Mouse (Mus musculus): ENCODE measurements around the gene Twistnb. TPM values are rescaled to one million over a fixed set of nuclear protein-coding genes. Genes with fewer than 3 reads are reported as not detected.

Gene Twistnb
- 30.5 and 32.1 TPM in 2 replicates for polyA plus RNA-seq (2011; ENCODE audit: insufficient read depth, insufficient read length, low read depth, missing spikeins)

DNA sequence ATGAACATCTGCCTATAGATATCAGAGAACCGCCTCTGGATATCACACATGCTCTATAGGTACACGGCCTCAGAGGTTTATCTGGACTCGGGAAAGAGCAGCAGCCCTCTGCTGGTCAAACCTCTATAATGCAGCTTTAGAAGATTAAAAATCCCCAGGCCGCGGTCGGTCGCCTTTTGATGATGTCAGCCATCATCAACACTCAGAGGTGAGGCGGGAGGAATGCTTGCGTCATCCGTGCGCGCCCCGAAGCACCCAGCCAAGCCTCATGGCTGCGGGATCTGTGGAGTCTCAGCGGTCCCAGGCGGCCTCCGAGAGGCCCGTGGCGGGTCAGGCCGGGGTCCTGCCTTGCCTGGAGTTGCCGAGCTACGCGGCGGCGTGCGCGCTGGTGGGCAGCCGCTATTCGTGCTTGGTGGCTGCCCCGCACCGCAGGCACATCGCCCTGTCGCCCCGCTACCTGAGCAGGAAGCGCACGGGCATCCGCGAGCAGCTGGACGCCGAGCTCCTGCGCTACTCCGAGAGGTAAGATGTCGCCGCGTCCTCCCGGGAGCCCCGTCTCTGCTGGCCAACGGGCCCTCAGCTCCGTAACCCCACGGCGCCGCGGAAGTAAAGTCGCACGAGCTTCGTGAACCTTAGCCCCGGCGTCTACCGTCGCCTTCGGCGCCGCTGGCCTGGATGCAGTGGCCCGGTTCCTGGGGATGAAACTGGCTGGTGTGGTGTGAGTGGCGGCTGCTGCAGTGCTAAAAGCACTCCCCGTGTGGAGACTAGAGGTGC lies at the start of gene Twistnb:
Twistnb (plus strand) TSS at position 249 of the 774 bp plus-strand sequence.
- TF ChIP-seq EP300 (IDR thresholded peaks at IDR 0.05; ENCODE audit: insufficient read depth, low read depth, low read length) (no peak), POLR2A (IDR thresholded peaks at IDR 0.05; ENCODE audit: insufficient read depth, low read length) (no peak), CTCF (IDR thresholded peaks at IDR 0.05; ENCODE audit: low read depth, low read length) (peak; percentile 42)

DNA sequence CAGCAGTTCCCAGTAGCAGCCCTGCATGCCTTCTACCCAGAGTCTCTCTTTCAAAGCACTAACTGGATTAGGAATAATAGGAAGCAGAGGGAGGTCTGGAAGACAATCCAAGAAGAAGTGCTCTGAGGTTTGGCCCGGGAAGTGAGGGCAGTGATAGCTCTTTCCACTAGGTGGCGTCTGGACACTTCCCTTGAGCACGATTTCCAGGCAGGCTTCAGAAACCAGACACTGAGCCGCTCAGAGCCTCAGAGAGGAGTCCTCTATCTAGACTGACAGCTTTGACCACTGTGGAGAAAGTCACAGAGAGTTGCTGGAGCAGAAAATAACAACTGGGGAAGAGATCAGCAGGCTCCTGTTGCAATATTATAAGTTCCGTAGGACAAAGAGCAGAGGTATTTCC lies 40.6 kb upstream of the Twistnb start:
- Histone ChIP-seq H3K4me3 (ENCODE audit: low read depth, low read length) (no peak overlapping the region), H3K36me3 (ENCODE audit: control insufficient read depth, insufficient read depth, low read length, poor library complexity, severe bottlenecking) (no peaks in the 10 kb centered on the region), H3K4me1 (ENCODE audit: control insufficient read depth, insufficient read depth, low read length) (peaks cover 2% of the 10 kb centered on the region), H3K27ac (ENCODE audit: insufficient read depth, low read length) (no peak overlapping the region), H3K27me3 (ENCODE audit: control insufficient read depth, insufficient read depth, low read length, poor library complexity, severe bottlenecking) (no peaks in the 10 kb centered on the region), H3K9ac (ENCODE audit: low read depth, poor library complexity, severe bottlenecking) (no peak overlapping the region), H3K9me3 (replicated peaks; ENCODE audit: control insufficient read depth, insufficient read depth, low read length, poor library complexity, severe bottlenecking) (no peaks in the 10 kb centered on the region)
- peak; percentile 89 for TF ChIP-seq CTCF (IDR thresholded peaks at IDR 0.05; ENCODE audit: low read depth, low read length)
- TF ChIP-seq POLR2A (IDR thresholded peaks at IDR 0.05; ENCODE audit: insufficient read depth, low read length): no peak
- TF ChIP-seq EP300 (IDR thresholded peaks at IDR 0.05; ENCODE audit: insufficient read depth, low read depth, low read length): no peak

More for the DNA sequence above, at the start of gene Twistnb:
- peak within 1 kb of the TSS; percentile 91 for H3K9ac ChIP-seq (ENCODE audit: low read depth, poor library complexity, severe bottlenecking)
- H3K4me3 ChIP-seq (ENCODE audit: low read depth, low read length): peak within 1 kb of the TSS; percentile 79
- H3K27ac ChIP-seq (ENCODE audit: insufficient read depth, low read length): peak within 1 kb of the TSS; percentile 99
- H3K4me1 ChIP-seq (ENCODE audit: control insufficient read depth, insufficient read depth, low read length): peaks cover 4% of the 10 kb centered on the region
- H3K36me3 ChIP-seq (ENCODE audit: control insufficient read depth, insufficient read depth, low read length, poor library complexity, severe bottlenecking): peaks cover 3% of the 10 kb centered on the region; the same call in 1 of the 2 replicates
- H3K27me3 ChIP-seq (ENCODE audit: control insufficient read depth, insufficient read depth, low read length, poor library complexity, severe bottlenecking): no peaks in the 10 kb centered on the region
- no peaks in the 10 kb centered on the region for H3K9me3 ChIP-seq (replicated peaks; ENCODE audit: control insufficient read depth, insufficient read depth, low read length, poor library complexity, severe bottlenecking)

DNA sequence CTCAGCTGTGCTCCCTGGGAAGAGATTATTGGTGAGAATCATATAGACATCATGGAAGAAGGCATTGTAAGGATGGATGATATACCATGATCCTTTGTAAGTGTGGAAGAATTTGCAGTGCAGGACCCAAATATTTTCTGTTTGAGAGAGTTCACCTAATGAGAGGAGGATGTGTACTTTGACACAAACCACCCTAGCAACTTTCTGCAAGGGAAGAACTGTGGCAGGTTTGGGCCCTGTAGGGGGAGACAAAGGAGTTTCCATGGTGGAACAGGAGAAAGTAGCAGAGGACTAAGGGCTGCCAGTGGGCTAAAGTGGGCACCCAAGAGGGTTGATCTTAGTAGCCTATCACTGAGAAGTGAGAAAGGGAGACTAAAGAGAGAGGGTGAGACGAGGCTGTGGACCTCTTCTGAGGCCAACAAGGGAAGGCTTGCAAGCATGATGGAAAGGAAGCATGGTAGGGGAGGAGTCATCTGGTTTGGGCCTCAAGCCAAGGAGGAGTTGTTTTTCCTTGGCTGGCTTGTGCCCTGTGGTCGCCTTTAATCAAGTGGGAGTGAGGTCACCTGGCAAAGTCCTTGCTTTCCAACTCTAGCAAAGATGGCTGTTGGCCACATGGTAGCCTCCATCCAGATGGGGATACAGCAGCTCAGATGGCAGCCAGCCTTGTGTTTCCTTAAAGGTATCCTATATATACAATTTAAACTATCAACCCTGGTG lies 38.4 kb upstream of the Twistnb start:
- H3K36me3 ChIP-seq (ENCODE audit: control insufficient read depth, insufficient read depth, low read length, poor library complexity, severe bottlenecking): no peaks in the 10 kb centered on the region
- TF ChIP-seq POLR2A (IDR thresholded peaks at IDR 0.05; ENCODE audit: insufficient read depth, low read length): no peak
- peak; percentile 15 for TF ChIP-seq CTCF (IDR thresholded peaks at IDR 0.05; ENCODE audit: low read depth, low read length)
- no peaks in the 10 kb centered on the region for H3K27me3 ChIP-seq (ENCODE audit: control insufficient read depth, insufficient read depth, low read length, poor library complexity, severe bottlenecking)
- no peak overlapping the region for H3K9ac ChIP-seq (ENCODE audit: low read depth, poor library complexity, severe bottlenecking)
- no peak overlapping the region for H3K27ac ChIP-seq (ENCODE audit: insufficient read depth, low read length)
- H3K9me3 ChIP-seq (replicated peaks; ENCODE audit: control insufficient read depth, insufficient read depth, low read length, poor library complexity, severe bottlenecking): no peaks in the 10 kb centered on the region
- H3K4me1 ChIP-seq (ENCODE audit: control insufficient read depth, insufficient read depth, low read length): peaks cover 2% of the 10 kb centered on the region
- no peak overlapping the region for H3K4me3 ChIP-seq (ENCODE audit: low read depth, low read length)

DNA sequence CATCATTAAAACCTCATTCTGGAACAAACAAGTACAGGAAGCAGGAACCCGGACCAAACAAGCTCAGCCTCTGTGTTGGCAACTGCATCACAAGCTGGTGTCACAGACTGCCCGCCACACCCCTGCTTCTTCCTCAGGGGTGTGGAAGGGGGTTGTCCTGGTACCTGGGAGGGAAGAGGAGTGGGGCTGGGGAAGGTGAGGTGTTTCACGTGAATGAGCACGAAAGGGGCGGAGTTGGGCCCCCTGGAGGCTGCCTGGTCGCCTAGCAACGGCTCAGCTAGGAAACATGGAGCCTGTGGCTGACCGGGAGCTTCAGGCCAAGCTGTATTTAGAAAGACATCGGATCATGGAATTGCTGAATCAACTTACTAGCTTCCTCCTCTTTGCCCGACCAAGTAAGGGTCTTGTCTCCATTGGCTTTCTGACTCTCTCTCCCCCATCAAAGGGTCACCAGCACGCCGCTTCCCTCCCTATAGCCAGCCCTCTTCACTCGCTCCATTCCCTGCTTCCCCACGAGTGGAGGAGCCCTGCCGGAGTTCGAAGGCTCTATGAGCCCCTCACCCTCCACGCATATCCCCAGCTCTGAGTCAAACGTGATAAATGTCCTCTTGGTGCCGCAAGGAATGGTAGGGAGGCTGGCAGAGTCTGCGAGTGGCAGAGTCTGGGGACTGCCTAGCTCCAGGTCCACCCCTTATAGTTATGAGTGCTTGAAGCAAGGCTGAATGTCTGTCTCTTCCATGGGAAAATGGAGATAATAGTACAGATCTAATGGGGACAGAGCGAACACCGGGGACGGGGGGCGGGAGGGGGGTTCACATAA lies 34.4 kb upstream of the Twistnb start, which contains the start of gene Efcab10:
Efcab10 (plus strand) TSS at position 51 of the 820 bp plus-strand sequence.
- no peaks in the 10 kb centered on the region for H3K27me3 ChIP-seq (ENCODE audit: control insufficient read depth, insufficient read depth, low read length, poor library complexity, severe bottlenecking)
- no peaks in the 10 kb centered on the region for H3K36me3 ChIP-seq (ENCODE audit: control insufficient read depth, insufficient read depth, low read length, poor library complexity, severe bottlenecking)
- H3K4me3 ChIP-seq (ENCODE audit: low read depth, low read length): peak within 1 kb of the TSS; percentile 57
- no peak within 1 kb of the TSS for H3K27ac ChIP-seq (ENCODE audit: insufficient read depth, low read length)
- no peaks in the 10 kb centered on the region for H3K9me3 ChIP-seq (replicated peaks; ENCODE audit: control insufficient read depth, insufficient read depth, low read length, poor library complexity, severe bottlenecking)
- H3K4me1 ChIP-seq (ENCODE audit: control insufficient read depth, insufficient read depth, low read length): peaks cover 2% of the 10 kb centered on the region
- TF ChIP-seq EP300 (IDR thresholded peaks at IDR 0.05; ENCODE audit: insufficient read depth, low read depth, low read length) (peak; percentile 53; the same call in 1 of the 2 replicates), CTCF (IDR thresholded peaks at IDR 0.05; ENCODE audit: low read depth, low read length) (no peak)
- H3K9ac ChIP-seq (ENCODE audit: low read depth, poor library complexity, severe bottlenecking): peak within 1 kb of the TSS; percentile 36; the same call in 1 of the 2 replicates

DNA sequence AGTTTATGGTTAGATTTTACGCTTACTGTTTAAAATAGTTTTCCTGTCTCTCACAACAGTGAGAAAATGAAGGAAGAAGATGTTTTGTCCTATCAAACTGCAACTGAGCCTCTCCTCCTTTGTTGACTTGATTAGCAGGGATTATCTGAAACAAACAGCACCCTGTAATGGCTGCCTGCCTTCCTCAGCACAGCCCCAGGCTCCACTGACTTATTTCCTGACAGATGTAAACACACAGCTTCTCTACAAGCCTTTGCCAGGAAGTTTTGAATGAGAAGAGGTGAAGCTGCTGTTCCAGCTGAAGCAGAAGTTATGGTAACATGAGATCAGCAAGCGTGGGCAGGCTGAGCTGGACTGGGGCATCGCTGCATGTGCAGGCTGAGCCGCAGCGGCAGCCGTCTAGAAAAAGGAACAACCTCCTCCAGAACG lies 26.2 kb upstream of the Twistnb start:
- no peak overlapping the region for H3K27ac ChIP-seq (ENCODE audit: insufficient read depth, low read length)
- no peak overlapping the region for H3K9ac ChIP-seq (ENCODE audit: low read depth, poor library complexity, severe bottlenecking)
- H3K27me3 ChIP-seq (ENCODE audit: control insufficient read depth, insufficient read depth, low read length, poor library complexity, severe bottlenecking): no peaks in the 10 kb centered on the region
- H3K9me3 ChIP-seq (replicated peaks; ENCODE audit: control insufficient read depth, insufficient read depth, low read length, poor library complexity, severe bottlenecking): no peaks in the 10 kb centered on the region
- H3K4me3 ChIP-seq (ENCODE audit: low read depth, low read length): no peak overlapping the region
- no peaks in the 10 kb centered on the region for H3K4me1 ChIP-seq (ENCODE audit: control insufficient read depth, insufficient read depth, low read length)
- TF ChIP-seq CTCF (IDR thresholded peaks at IDR 0.05; ENCODE audit: low read depth, low read length) (no peak), POLR2A (IDR thresholded peaks at IDR 0.05; ENCODE audit: insufficient read depth, low read length) (no peak), EP300 (IDR thresholded peaks at IDR 0.05; ENCODE audit: insufficient read depth, low read depth, low read length) (no peak)
- no peaks in the 10 kb centered on the region for H3K36me3 ChIP-seq (ENCODE audit: control insufficient read depth, insufficient read depth, low read length, poor library complexity, severe bottlenecking)

All from ES-Bruce4 (cell line).